Mouse (Mus musculus): ENCODE results near the gene Fbxo8. TPM values are rescaled to one million over a fixed set of nuclear protein-coding genes. Genes with fewer than 3 reads are reported as not detected.

The Fbxo8 gene
- total and polyA plus RNA-seq, 3 experiments, result 14.8 to 47.0 (median 28.1) TPM

- no peak overlapping the region for H3K4me2 ChIP-seq (ENCODE audit: insufficient read depth, low read depth, poor library complexity, severe bottlenecking)
- H3K4me3 ChIP-seq (replicated peaks in 1 of 3; ENCODE audit: low read depth in 2 of 3, low read length in 2 of 3, poor library complexity in 1 of 3), result no peak overlapping the region
- TF ChIP-seq BHLHE40 (IDR thresholded peaks at IDR 0.05; ENCODE audit: low read depth, low read length), result no peak
- no peak for TF ChIP-seq MXI1 (IDR thresholded peaks at IDR 0.05; ENCODE audit: low read depth, low read length)
- no peak for TF ChIP-seq NRF1 (IDR thresholded peaks at IDR 0.05; ENCODE audit: low read depth, low read length)
- TF ChIP-seq JUND (conservative IDR thresholded peaks at IDR 0.05; ENCODE audit: low read depth, low read length), result no peak
- TF ChIP-seq ETS1 (conservative IDR thresholded peaks at IDR 0.05; ENCODE audit: low read depth, low read length), result no peak
- no peak for TF ChIP-seq HCFC1 (IDR thresholded peaks at IDR 0.05; ENCODE audit: low read depth, low read length)
- no peak for TF ChIP-seq KAT2A (IDR thresholded peaks at IDR 0.05; ENCODE audit: insufficient replicate concordance, low read length)
- no peak for TF ChIP-seq POLR2A (IDR thresholded peaks at IDR 0.05; ENCODE audit: low read depth, low read length)
- TF ChIP-seq ZMIZ1 (IDR thresholded peaks at IDR 0.05; ENCODE audit: low read depth, low read length), result no peak
- TF ChIP-seq USF1 (IDR thresholded peaks at IDR 0.05; ENCODE audit: low read depth, low read length), result no peak
- TF ChIP-seq MAZ (IDR thresholded peaks at IDR 0.05; ENCODE audit: low read depth, low read length), result no peak
- no peak for TF ChIP-seq ELF1 (IDR thresholded peaks at IDR 0.05; ENCODE audit: low read depth, low read length)
- no peak for TF ChIP-seq CHD2 (IDR thresholded peaks at IDR 0.05; ENCODE audit: low read length)
- TF ChIP-seq MAX (IDR thresholded peaks at IDR 0.05; ENCODE audit: low read length), result no peak
- no peak for TF ChIP-seq RCOR1 (conservative IDR thresholded peaks at IDR 0.05; ENCODE audit: low read depth, low read length)
- no peak for TF ChIP-seq TCF12 (IDR thresholded peaks at IDR 0.05; ENCODE audit: low read depth, low read length)
- no peak for TF ChIP-seq CHD1 (IDR thresholded peaks at IDR 0.05; ENCODE audit: low read depth, low read length)
- no peak for DNase-seq (ENCODE audit: extremely low read depth)
- in situ Hi-C loops (cut with MboI; ENCODE audit: low pct_ligation_motif_present, low pct_unique_long_range_greater_than_20kb, low sequenced_read_pairs), result no loop called here
- dilution Hi-C loops (cut with MboI; ENCODE audit: extremely low pct_ligation_motif_present, extremely low pct_unique_long_range_greater_than_20kb, low sequenced_read_pairs), result no loop called here
- no peaks in the 10 kb centered on the region for H3K4me1 ChIP-seq (ENCODE audit: control insufficient read depth in 1 of 2, insufficient read depth in 2 of 2)
- H3K36me3 ChIP-seq (replicated peaks in 1 of 2; ENCODE audit: control insufficient read depth in 1 of 2, insufficient read depth in 1 of 2, low read length in 1 of 2), result no peaks in the 10 kb centered on the region
- no peak overlapping the region for H3K27ac ChIP-seq (ENCODE audit: insufficient read depth, low read depth)
- H3K27me3 ChIP-seq (replicated peaks), result no peaks in the 10 kb centered on the region
- H3K79me2 ChIP-seq (replicated peaks; ENCODE audit: control insufficient read depth, extremely low read depth, insufficient read depth, poor library complexity, severe bottlenecking), result no peaks in the 10 kb centered on the region
- no peak overlapping the region for H3K9ac ChIP-seq (ENCODE audit: insufficient read depth, low read depth)
- H3K9me3 ChIP-seq (replicated peaks; ENCODE audit: low read length), result no peaks in the 10 kb centered on the region
Measured at GRCm38 (mm10) chr8:56501911-56502310, 49.0 kb upstream of the Fbxo8 start.

- Histone ChIP-seq H3K4me1 (ENCODE audit: control insufficient read depth in 1 of 2, insufficient read depth in 2 of 2) (no peaks in the 10 kb centered on the region), H3K9ac (ENCODE audit: insufficient read depth, low read depth) (no peak overlapping the region), H3K4me2 (ENCODE audit: insufficient read depth, low read depth, poor library complexity, severe bottlenecking) (no peak overlapping the region), H3K79me2 (replicated peaks; ENCODE audit: control insufficient read depth, extremely low read depth, insufficient read depth, poor library complexity, severe bottlenecking) (no peaks in the 10 kb centered on the region), H3K27ac (ENCODE audit: insufficient read depth, low read depth) (no peak overlapping the region), H3K36me3 (replicated peaks in 1 of 2; ENCODE audit: control insufficient read depth in 1 of 2, insufficient read depth in 1 of 2, low read length in 1 of 2) (no peaks in the 10 kb centered on the region), H3K27me3 (replicated peaks) (no peaks in the 10 kb centered on the region), H3K9me3 (replicated peaks; ENCODE audit: low read length) (no peaks in the 10 kb centered on the region), H3K4me3 (replicated peaks in 1 of 3; ENCODE audit: low read depth in 2 of 3, low read length in 2 of 3, poor library complexity in 1 of 3) (no peak overlapping the region)
- no peak for DNase-seq (ENCODE audit: extremely low read depth)
- no peak for TF ChIP-seq PAX5 (IDR thresholded peaks at IDR 0.05; ENCODE audit: low read length)
- TF ChIP-seq HCFC1 (IDR thresholded peaks at IDR 0.05; ENCODE audit: low read depth, low read length), result no peak
- TF ChIP-seq CHD2 (IDR thresholded peaks at IDR 0.05; ENCODE audit: low read length), result no peak
- TF ChIP-seq ELF1 (IDR thresholded peaks at IDR 0.05; ENCODE audit: low read depth, low read length), result no peak
- no peak for TF ChIP-seq MXI1 (IDR thresholded peaks at IDR 0.05; ENCODE audit: low read depth, low read length)
- TF ChIP-seq CHD1 (IDR thresholded peaks at IDR 0.05; ENCODE audit: low read depth, low read length), result no peak
- TF ChIP-seq SMC3 (IDR thresholded peaks at IDR 0.05; ENCODE audit: low read depth, low read length), result no peak
- no peak for TF ChIP-seq TCF12 (IDR thresholded peaks at IDR 0.05; ENCODE audit: low read depth, low read length)
- in situ Hi-C loops (cut with MboI; ENCODE audit: low pct_ligation_motif_present, low pct_unique_long_range_greater_than_20kb, low sequenced_read_pairs) (no loop called here), dilution Hi-C loops (cut with MboI; ENCODE audit: extremely low pct_ligation_motif_present, extremely low pct_unique_long_range_greater_than_20kb, low sequenced_read_pairs) (no loop called here)
Measured at GRCm38 (mm10) chr8:56508318-56508951, 42.5 kb upstream of the Fbxo8 start.
